Mouse (Mus musculus) forebrain, embryonic 10.5 days (tissue): Measurements from ENCODE around the gene Fcgr1. TPM values are rescaled to one million over a fixed set of nuclear protein-coding genes. Genes with fewer than 3 reads are reported as not detected.
"Not testable (repeated sequence)": the region's sequence is repeated elsewhere in the genome, so short reads cannot be mapped to it uniquely, and the experiment has no call there.

Experiments
- DNase-seq: peaks from one replicate; pipeline ENCODE4 v3.0.0-alpha.2; 2017; ENCODE audit warnings: low spot score; ENCODE audit errors: extremely low spot score
- H3K27ac ChIP-seq: fragments of 300-500 bp; sonication (generic); 2 replicates; pipeline ENCODE4 v1.5.1; 2016; ENCODE audit warnings: mild to moderate bottlenecking
- H3K27me3 ChIP-seq: fragments of 300-500 bp; sonication (generic); 2 replicates; pipeline ENCODE4 v1.6.1; 2016; ENCODE audit warnings: mild to moderate bottlenecking; ENCODE audit not compliant: poor library complexity, severe bottlenecking
- H3K36me3 ChIP-seq: fragments of 300-500 bp; sonication (generic); replicated peaks from 2 replicates; pipeline ENCODE4 v1.6.1; 2016; ENCODE audit warnings: mild to moderate bottlenecking, moderate library complexity
- H3K4me1 ChIP-seq: fragments of 300-500 bp; sonication (generic); 2 replicates; pipeline ENCODE4 v1.6.1; 2016
- H3K4me3 ChIP-seq: fragments of 300-500 bp; sonication (generic); 2 replicates; pipeline ENCODE4 v1.5.1; 2016; ENCODE audit warnings: mild to moderate bottlenecking, moderate library complexity
- H3K9me3 ChIP-seq: fragments of 300-500 bp; sonication (generic); 2 replicates; pipeline ENCODE4 v1.6.1; 2016; ENCODE audit warnings: mild to moderate bottlenecking, moderate library complexity
- WGBS: fragments of 180-500 bp; shearing (Covaris S2); methylation state at CpG from one replicate; pipeline ENCODE4 v1.1.7; 2016; 5-methylcytosine and 5-hydroxymethylcytosine counted together
- polyA plus RNA-seq: library from polyadenylated mRNA; unstranded; fragments of >200 nt; fragmentation: Nextera tagmentation; extraction: Ambion mirVana; gene quantifications from 2 replicates; pipeline ENCODE4 v1.2.1, GENCODE M21; 2016

Gene Fcgr1
- polyA plus RNA-seq, 1 experiment from 2014 or later: 1.3 TPM

GRCm38 (mm10) chr3:96248141-96249033 lies 45.4 kb downstream of the Fcgr1 start:
- Histone ChIP-seq H3K27ac (peak overlapping the region; percentile 91), H3K9me3 (no peaks in the 10 kb centered on the region), H3K4me3 (peak overlapping the region; percentile 57), H3K36me3 (no peaks in the 10 kb centered on the region), H3K4me1 (peaks cover 54% of the 10 kb centered on the region), H3K27me3 (no peaks in the 10 kb centered on the region)
- peak; percentile 34 for DNase-seq
- WGBS: 59% methylated on average over 6 of the region's 6 CpGs

- no peaks in the 10 kb centered on the region for H3K9me3 ChIP-seq
- DNase-seq: no peak
- H3K4me1 ChIP-seq: peaks cover 61% of the 10 kb centered on the region
- H3K36me3 ChIP-seq: no peaks in the 10 kb centered on the region
- H3K27me3 ChIP-seq: no peaks in the 10 kb centered on the region
- H3K27ac ChIP-seq: peak overlapping the region; percentile 91
- 2% methylated on average over 11 of the region's 11 CpGs for WGBS
- peak overlapping the region; percentile 57 for H3K4me3 ChIP-seq
Measured at GRCm38 (mm10) chr3:96247356-96248140, 46.2 kb downstream of the Fcgr1 start.

- Histone ChIP-seq H3K4me1 (peaks cover 64% of the 10 kb centered on the region), H3K4me3 (peak within 1 kb of the TSS; percentile 57), H3K27ac (peak within 1 kb of the TSS; percentile 91)
- H3K36me3 ChIP-seq, DNase-seq, H3K9me3 ChIP-seq, H3K27me3 ChIP-seq: not testable (repeated sequence)
- WGBS: no CpG with 5 or more reads among the region's 47 CpGs
Measured at GRCm38 (mm10) chr3:96246427-96246856, 47.3 kb downstream of the Fcgr1 start, which contains the start of gene Hist2h3c1. Gene Hist2h3c1, plus strand, starts transcription at chr3:96246685.

GRCm38 (mm10) chr3:96246018-96246417 lies 47.8 kb downstream of the Fcgr1 start:
- H3K4me3 ChIP-seq: peak overlapping the region; percentile 43
- H3K36me3 ChIP-seq, DNase-seq, H3K9me3 ChIP-seq, H3K27me3 ChIP-seq: not testable (repeated sequence)
- peak overlapping the region; percentile 82 for H3K27ac ChIP-seq
- H3K4me1 ChIP-seq: peaks cover 66% of the 10 kb centered on the region
- 0% methylated on average over 11 of the region's 21 CpGs for WGBS

- WGBS: under 1% methylated on average over 42 of the region's 88 CpGs
- DNase-seq: peak; percentile 82
- H3K36me3 ChIP-seq, H3K9me3 ChIP-seq, H3K27me3 ChIP-seq: not testable (repeated sequence)
- Histone ChIP-seq H3K4me1 (peaks cover 65% of the 10 kb centered on the region), H3K27ac (peak within 1 kb of the TSS; percentile 99), H3K4me3 (peak within 1 kb of the TSS; percentile 60)
Measured at GRCm38 (mm10) chr3:96245003-96245886, 48.5 kb downstream of the Fcgr1 start, which contains the start of gene Hist2h2aa1. Gene Hist2h2aa1, plus strand, starts transcription at chr3:96245497.

GRCm38 (mm10) chr3:96243921-96244572 lies 49.7 kb downstream of the Fcgr1 start:
- peak overlapping the region; percentile 99 for H3K27ac ChIP-seq
- peaks cover 54% of the 10 kb centered on the region for H3K4me1 ChIP-seq
- peak overlapping the region; percentile 60; the same call in 1 of the 2 replicates for H3K4me3 ChIP-seq
- no peaks in the 10 kb centered on the region for H3K9me3 ChIP-seq
- no peak for DNase-seq
- no peaks in the 10 kb centered on the region for H3K27me3 ChIP-seq
- no peaks in the 10 kb centered on the region for H3K36me3 ChIP-seq
- WGBS: 84% methylated on average over 7 of the region's 7 CpGs

GRCm38 (mm10) chr3:96240799-96241197 lies 53.0 kb downstream of the Fcgr1 start:
- H3K4me1 ChIP-seq: peaks cover 55% of the 10 kb centered on the region
- H3K27me3 ChIP-seq: no peaks in the 10 kb centered on the region
- H3K27ac ChIP-seq: peak overlapping the region; percentile 99
- no peaks in the 10 kb centered on the region for H3K36me3 ChIP-seq
- no peaks in the 10 kb centered on the region for H3K9me3 ChIP-seq
- WGBS: 80% methylated on average over 9 of the region's 9 CpGs
- DNase-seq: no peak
- peak overlapping the region; percentile 39 for H3K4me3 ChIP-seq

- H3K27me3 ChIP-seq, H3K36me3 ChIP-seq, H3K9me3 ChIP-seq: not testable (repeated sequence)
- peak within 1 kb of the TSS; percentile 43 for H3K4me3 ChIP-seq
- H3K27ac ChIP-seq: peak within 1 kb of the TSS; percentile 99
- DNase-seq: peak; percentile 71
- 4% methylated on average over 39 of the region's 85 CpGs for WGBS
- H3K4me1 ChIP-seq: peaks cover 55% of the 10 kb centered on the region
Measured at GRCm38 (mm10) chr3:96239949-96240798, 53.6 kb downstream of the Fcgr1 start, which contains the start of gene Hist2h2aa2. Gene Hist2h2aa2, minus strand, starts transcription at chr3:96240276.

GRCm38 (mm10) chr3:96238954-96239793 lies 54.6 kb downstream of the Fcgr1 start, which contains the start of gene Hist2h3c2:
Gene Hist2h3c2, minus strand, starts transcription at chr3:96239127.
- Histone ChIP-seq H3K4me1 (peaks cover 46% of the 10 kb centered on the region), H3K27ac (peak within 1 kb of the TSS; percentile 93), H3K4me3 (peak within 1 kb of the TSS; percentile 59)
- not testable (repeated sequence) for H3K9me3 ChIP-seq, DNase-seq, H3K27me3 ChIP-seq, H3K36me3 ChIP-seq
- 0% methylated on average over 25 of the region's 68 CpGs for WGBS

GRCm38 (mm10) chr3:96237904-96238511 lies 55.8 kb downstream of the Fcgr1 start:
- Histone ChIP-seq H3K4me3 (peak overlapping the region; percentile 59), H3K36me3 (no peaks in the 10 kb centered on the region), H3K9me3 (no peaks in the 10 kb centered on the region), H3K27ac (peak overlapping the region; percentile 93), H3K27me3 (no peaks in the 10 kb centered on the region), H3K4me1 (peaks cover 34% of the 10 kb centered on the region)
- DNase-seq: peak; percentile 52
- WGBS: 1% methylated on average over 12 of the region's 12 CpGs
